Mouse (Mus musculus): ENCODE measurements at regions not wholly inside any gene's neighbourhood (a gene's known extent, or its start where the extent isn't known, plus 50 kb on each side); places are given as distances from the start of the nearest gene placed in this dataset.

DNA sequence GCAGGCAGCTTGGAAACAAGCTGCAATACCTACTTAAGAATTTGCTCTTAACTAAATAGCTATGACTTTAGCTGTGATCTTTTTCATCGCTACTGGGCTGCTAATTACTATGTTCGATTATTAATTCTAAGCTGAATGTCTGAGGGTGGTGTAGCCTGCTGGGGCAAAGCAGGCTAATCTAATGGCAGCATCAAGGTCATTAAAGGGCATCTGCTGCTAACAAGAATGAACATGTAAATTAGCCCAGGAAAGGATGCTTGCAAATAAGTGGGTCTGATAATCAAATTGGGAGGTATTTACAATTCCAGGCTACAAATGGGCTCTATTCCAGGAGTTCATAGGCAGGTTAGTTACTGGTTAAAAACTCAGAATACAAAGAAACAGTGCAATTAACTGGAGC is 327.5 kb upstream of the Gcfc2 start:
- TF ChIP-seq USF1 (IDR thresholded peaks at IDR 0.05; ENCODE audit: low read depth, low read length) (no peak), MYC (IDR thresholded peaks at IDR 0.05; ENCODE audit: low read depth, low read length) (no peak), JUND (conservative IDR thresholded peaks at IDR 0.05; ENCODE audit: low read depth, low read length) (no peak), JUN (IDR thresholded peaks at IDR 0.05; ENCODE audit: insufficient read depth, low read depth, low read length) (no peak), RCOR1 (conservative IDR thresholded peaks at IDR 0.05; ENCODE audit: low read depth, low read length) (no peak), E2F4 (IDR thresholded peaks at IDR 0.05; ENCODE audit: insufficient replicate concordance, low read depth, low read length) (no peak), EP300 (IDR thresholded peaks at IDR 0.05; ENCODE audit: low read length) (no peak), ELF1 (IDR thresholded peaks at IDR 0.05; ENCODE audit: low read depth, low read length) (no peak), PAX5 (IDR thresholded peaks at IDR 0.05; ENCODE audit: low read length) (no peak), POLR2A (IDR thresholded peaks at IDR 0.05; ENCODE audit: low read depth, low read length) (no peak), NELFE (IDR thresholded peaks at IDR 0.05; ENCODE audit: low read depth, low read length) (no peak), CHD1 (IDR thresholded peaks at IDR 0.05; ENCODE audit: low read depth, low read length) (no peak), NRF1 (IDR thresholded peaks at IDR 0.05; ENCODE audit: low read depth, low read length) (no peak), GABPA (IDR thresholded peaks at IDR 0.05; ENCODE audit: insufficient replicate concordance, low read depth, low read length) (no peak), UBTF (IDR thresholded peaks at IDR 0.05; ENCODE audit: low read depth, low read length) (no peak), RAD21 (IDR thresholded peaks at IDR 0.05; ENCODE audit: low read depth, low read length) (no peak), KAT2A (IDR thresholded peaks at IDR 0.05; ENCODE audit: insufficient replicate concordance, low read length) (no peak), ETS1 (conservative IDR thresholded peaks at IDR 0.05; ENCODE audit: low read depth, low read length) (no peak), ZMIZ1 (IDR thresholded peaks at IDR 0.05; ENCODE audit: low read depth, low read length) (no peak)
- no peaks in the 10 kb centered on the region for H3K27me3 ChIP-seq (replicated peaks)
- peaks cover 12% of the 10 kb centered on the region for H3K9me3 ChIP-seq (replicated peaks; ENCODE audit: low read length)
- dilution Hi-C loops (cut with MboI; ENCODE audit: extremely low pct_ligation_motif_present, extremely low pct_unique_long_range_greater_than_20kb, low sequenced_read_pairs) = no loop called here
- no peak overlapping the region for H3K4me3 ChIP-seq (replicated peaks in 1 of 3; ENCODE audit: low read depth in 2 of 3, low read length in 2 of 3, poor library complexity in 1 of 3)
- no peaks in the 10 kb centered on the region for H3K79me2 ChIP-seq (replicated peaks; ENCODE audit: control insufficient read depth, extremely low read depth, insufficient read depth, poor library complexity, severe bottlenecking)
- in situ Hi-C loops (cut with MboI; ENCODE audit: low pct_ligation_motif_present, low pct_unique_long_range_greater_than_20kb, low sequenced_read_pairs) = no loop called here
- H3K36me3 ChIP-seq (replicated peaks in 1 of 2; ENCODE audit: control insufficient read depth in 1 of 2, insufficient read depth in 1 of 2, low read length in 1 of 2) = no peaks in the 10 kb centered on the region
- H3K4me1 ChIP-seq (ENCODE audit: control insufficient read depth in 1 of 2, insufficient read depth in 2 of 2) = no peaks in the 10 kb centered on the region
- no peak for DNase-seq (ENCODE audit: extremely low read depth)
- no peak overlapping the region for H3K27ac ChIP-seq (ENCODE audit: insufficient read depth, low read depth)
- no peak overlapping the region for H3K9ac ChIP-seq (ENCODE audit: insufficient read depth, low read depth)
- no peak overlapping the region for H3K4me2 ChIP-seq (ENCODE audit: insufficient read depth, low read depth, poor library complexity, severe bottlenecking)

GRCm38 (mm10) chr6:81608637-81609036 is 314.8 kb upstream of the Gcfc2 start:
- H3K79me2 ChIP-seq (replicated peaks; ENCODE audit: control insufficient read depth, extremely low read depth, insufficient read depth, poor library complexity, severe bottlenecking) = no peaks in the 10 kb centered on the region
- dilution Hi-C loops (cut with MboI; ENCODE audit: extremely low pct_ligation_motif_present, extremely low pct_unique_long_range_greater_than_20kb, low sequenced_read_pairs) = no loop called here
- H3K9me3 ChIP-seq (replicated peaks; ENCODE audit: low read length) = peaks cover 15% of the 10 kb centered on the region
- H3K4me2 ChIP-seq (ENCODE audit: insufficient read depth, low read depth, poor library complexity, severe bottlenecking) = no peak overlapping the region
- H3K4me3 ChIP-seq (replicated peaks in 1 of 3; ENCODE audit: low read depth in 2 of 3, low read length in 2 of 3, poor library complexity in 1 of 3) = no peak overlapping the region
- H3K27ac ChIP-seq (ENCODE audit: insufficient read depth, low read depth) = no peak overlapping the region
- H3K36me3 ChIP-seq (replicated peaks in 1 of 2; ENCODE audit: control insufficient read depth in 1 of 2, insufficient read depth in 1 of 2, low read length in 1 of 2) = no peaks in the 10 kb centered on the region
- H3K4me1 ChIP-seq (ENCODE audit: control insufficient read depth in 1 of 2, insufficient read depth in 2 of 2) = no peaks in the 10 kb centered on the region
- in situ Hi-C loops (cut with MboI; ENCODE audit: low pct_ligation_motif_present, low pct_unique_long_range_greater_than_20kb, low sequenced_read_pairs) = no loop called here
- H3K9ac ChIP-seq (ENCODE audit: insufficient read depth, low read depth) = no peak overlapping the region
- no peak for DNase-seq (ENCODE audit: extremely low read depth)
- no peaks in the 10 kb centered on the region for H3K27me3 ChIP-seq (replicated peaks)
- TF ChIP-seq CTCF (conservative IDR thresholded peaks at IDR 0.05 in 1 of 2, IDR thresholded peaks at IDR 0.05 in 1 of 2; ENCODE audit: low read depth in 2 of 2, low read length in 2 of 2) (no peak), MXI1 (IDR thresholded peaks at IDR 0.05; ENCODE audit: low read depth, low read length) (no peak), ZKSCAN1 (IDR thresholded peaks at IDR 0.05; ENCODE audit: borderline replicate concordance, low read depth, low read length) (no peak), USF1 (IDR thresholded peaks at IDR 0.05; ENCODE audit: low read depth, low read length) (no peak), CHD1 (IDR thresholded peaks at IDR 0.05; ENCODE audit: low read depth, low read length) (no peak), IRF4 (IDR thresholded peaks at IDR 0.05; ENCODE audit: low read depth, low read length) (no peak)

Measured in CH12.LX (cell line).